Mouse (Mus musculus) G1E (cell line): ENCODE results near the gene Srpk3.

Source experiments
- CTCF ChIP-seq: IDR thresholded peaks from 2 replicates; pipeline ENCODE4 v1.5.1; 2012; ENCODE audit warnings: low read depth, low read length, inconsistent platforms, mixed read lengths
- GATA2 ChIP-seq: IDR thresholded peaks from 2 replicates; pipeline ENCODE4 v1.6.1; 2012; ENCODE audit warnings: low read depth, low read length, inconsistent platforms, borderline replicate concordance
- POLR2AphosphoS5 ChIP-seq: IDR thresholded peaks from 2 replicates; pipeline ENCODE4 v1.6.1; 2012; ENCODE audit warnings: low read depth, low read length, inconsistent platforms; ENCODE audit not compliant: insufficient replicate concordance

GRCm38 (mm10) chrX:73774168-73774760 lies at the start of gene Srpk3:
- TF ChIP-seq CTCF (no peak), POLR2AphosphoS5 (no peak), GATA2 (no peak)
